Mouse (Mus musculus): ENCODE data around the gene Psors1c2. TPM values are rescaled to one million over a fixed set of nuclear protein-coding genes. Genes with fewer than 3 reads are reported as not detected.
A peak's percentile ranks its signal among the peaks of the same experiment; 100 is the strongest.

Psors1c2 gene
- polyA plus RNA-seq, 1 experiment = 0.08 TPM

- H3K4me3 ChIP-seq (ENCODE audit: insufficient read depth, poor library complexity, severe bottlenecking) = no peak overlapping the region
- H3K27me3 ChIP-seq (ENCODE audit: control insufficient read depth, insufficient read depth, insufficient read length) = peaks cover 6% of the 10 kb centered on the region
- H3ac ChIP-seq (ENCODE audit: control insufficient read depth, insufficient read length, low read depth) = no peak overlapping the region
- no peaks in the 10 kb centered on the region for H3K36me3 ChIP-seq (ENCODE audit: control insufficient read depth, insufficient read depth)
- H3K79me2 ChIP-seq (ENCODE audit: control insufficient read depth, insufficient read depth) = no peaks in the 10 kb centered on the region
- TF ChIP-seq CTCF (IDR thresholded peaks at IDR 0.05; ENCODE audit: control insufficient read depth, insufficient read depth, insufficient read length) (no peak), CEBPB (IDR thresholded peaks at IDR 0.05; ENCODE audit: low read depth) (no peak), MAX (IDR thresholded peaks at IDR 0.05) (no peak), USF1 (IDR thresholded peaks at IDR 0.05; ENCODE audit: low read depth) (no peak), FOSL1 (IDR thresholded peaks at IDR 0.05; ENCODE audit: insufficient read depth, low read length, poor library complexity, severe bottlenecking) (no peak), MYOD1 (IDR thresholded peaks at IDR 0.05; ENCODE audit: control insufficient read depth, insufficient read length, low read depth) (no peak), MYOG (IDR thresholded peaks at IDR 0.05; ENCODE audit: control insufficient read depth, extremely low read depth, insufficient read length) (no peak)
- H3K79me3 ChIP-seq (ENCODE audit: low read depth) = no peaks in the 10 kb centered on the region
Measured at GRCm38 (mm10) chr17:35567767-35568166, 34.8 kb downstream of the Psors1c2 start.

GRCm38 (mm10) chr17:35569091-35569944, 36.3 kb downstream of the Psors1c2 start:
- no peak for TF ChIP-seq CEBPB (IDR thresholded peaks at IDR 0.05; ENCODE audit: low read depth)
- no peak for TF ChIP-seq CTCF (IDR thresholded peaks at IDR 0.05; ENCODE audit: control insufficient read depth, insufficient read depth, insufficient read length)
- no peak for TF ChIP-seq FOSL1 (IDR thresholded peaks at IDR 0.05; ENCODE audit: insufficient read depth, low read length, poor library complexity, severe bottlenecking)
- TF ChIP-seq MAX (IDR thresholded peaks at IDR 0.05) = no peak
- TF ChIP-seq USF1 (IDR thresholded peaks at IDR 0.05; ENCODE audit: low read depth) = no peak
- TF ChIP-seq MYOD1 (IDR thresholded peaks at IDR 0.05; ENCODE audit: control insufficient read depth, insufficient read length, low read depth) = no peak
- no peak for TF ChIP-seq MYOG (IDR thresholded peaks at IDR 0.05; ENCODE audit: control insufficient read depth, extremely low read depth, insufficient read length)
- Histone ChIP-seq H3K79me2 (ENCODE audit: control insufficient read depth, insufficient read depth) (no peaks in the 10 kb centered on the region), H3K27me3 (ENCODE audit: control insufficient read depth, insufficient read depth, insufficient read length) (peaks cover 6% of the 10 kb centered on the region), H3ac (ENCODE audit: control insufficient read depth, insufficient read length, low read depth) (no peak overlapping the region), H3K36me3 (ENCODE audit: control insufficient read depth, insufficient read depth) (no peaks in the 10 kb centered on the region), H3K4me3 (ENCODE audit: insufficient read depth, poor library complexity, severe bottlenecking) (no peak overlapping the region), H3K79me3 (ENCODE audit: low read depth) (no peaks in the 10 kb centered on the region)

DNA sequence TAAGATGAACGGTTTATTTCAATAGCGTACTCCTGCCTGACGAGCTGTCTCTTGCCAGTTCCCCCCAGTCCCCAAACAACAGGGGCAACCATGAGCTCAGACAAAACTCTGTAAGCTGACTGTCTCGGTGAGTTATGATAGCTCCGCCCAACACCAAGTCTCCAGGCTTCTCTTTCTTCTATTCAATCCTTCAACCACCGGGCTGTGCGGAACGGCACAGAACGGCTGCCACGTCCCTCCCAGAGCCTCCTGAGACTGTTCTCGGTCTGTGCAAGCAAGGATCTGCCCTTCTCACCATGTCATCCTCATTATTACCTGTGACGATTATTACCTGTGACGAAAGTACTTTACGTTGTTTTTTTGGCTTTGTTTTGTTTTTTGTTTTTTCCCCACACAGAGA, 37.8 kb downstream of the Psors1c2 start:
- Histone ChIP-seq H3K4me3 (ENCODE audit: insufficient read depth, poor library complexity, severe bottlenecking) (no peak overlapping the region), H3K27me3 (ENCODE audit: control insufficient read depth, insufficient read depth, insufficient read length) (peaks cover 6% of the 10 kb centered on the region), H3K79me2 (ENCODE audit: control insufficient read depth, insufficient read depth) (no peaks in the 10 kb centered on the region), H3K36me3 (ENCODE audit: control insufficient read depth, insufficient read depth) (no peaks in the 10 kb centered on the region), H3ac (ENCODE audit: control insufficient read depth, insufficient read length, low read depth) (no peak overlapping the region), H3K79me3 (ENCODE audit: low read depth) (no peaks in the 10 kb centered on the region)
- TF ChIP-seq MYOD1 (IDR thresholded peaks at IDR 0.05; ENCODE audit: control insufficient read depth, insufficient read length, low read depth) = no peak
- no peak for TF ChIP-seq USF1 (IDR thresholded peaks at IDR 0.05; ENCODE audit: low read depth)
- no peak for TF ChIP-seq FOSL1 (IDR thresholded peaks at IDR 0.05; ENCODE audit: insufficient read depth, low read length, poor library complexity, severe bottlenecking)
- TF ChIP-seq CEBPB (IDR thresholded peaks at IDR 0.05; ENCODE audit: low read depth) = no peak
- no peak for TF ChIP-seq MAX (IDR thresholded peaks at IDR 0.05)
- TF ChIP-seq CTCF (IDR thresholded peaks at IDR 0.05; ENCODE audit: control insufficient read depth, insufficient read depth, insufficient read length) = no peak
- no peak for TF ChIP-seq MYOG (IDR thresholded peaks at IDR 0.05; ENCODE audit: control insufficient read depth, extremely low read depth, insufficient read length)

DNA sequence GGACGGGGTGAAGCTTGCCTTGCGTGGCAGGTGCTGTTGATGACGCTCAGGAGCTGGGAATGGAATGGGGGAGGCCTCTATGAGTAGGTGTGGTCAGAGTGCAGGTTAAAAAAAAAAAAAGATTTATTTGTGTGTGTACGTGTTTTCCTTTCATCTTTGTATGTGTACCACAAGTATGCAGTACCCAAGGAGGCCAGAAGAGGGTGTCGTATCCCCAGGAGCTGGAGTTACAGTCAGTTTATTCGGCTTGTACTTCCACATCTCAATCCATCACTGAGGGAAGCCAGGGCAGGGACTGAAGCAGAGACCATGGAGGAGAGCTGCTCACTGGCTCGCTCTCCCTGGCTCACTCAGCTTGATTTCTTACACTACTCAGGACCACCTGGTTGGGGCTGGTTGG, 38.5 kb downstream of the Psors1c2 start:
- no peaks in the 10 kb centered on the region for H3K79me2 ChIP-seq (ENCODE audit: control insufficient read depth, insufficient read depth)
- H3K4me3 ChIP-seq (ENCODE audit: insufficient read depth, poor library complexity, severe bottlenecking) = no peak overlapping the region
- TF ChIP-seq MAX (IDR thresholded peaks at IDR 0.05) (no peak), USF1 (IDR thresholded peaks at IDR 0.05; ENCODE audit: low read depth) (no peak), FOSL1 (IDR thresholded peaks at IDR 0.05; ENCODE audit: insufficient read depth, low read length, poor library complexity, severe bottlenecking) (no peak), CEBPB (IDR thresholded peaks at IDR 0.05; ENCODE audit: low read depth) (no peak), CTCF (IDR thresholded peaks at IDR 0.05; ENCODE audit: control insufficient read depth, insufficient read depth, insufficient read length) (no peak), MYOD1 (IDR thresholded peaks at IDR 0.05; ENCODE audit: control insufficient read depth, insufficient read length, low read depth) (no peak), MYOG (IDR thresholded peaks at IDR 0.05; ENCODE audit: control insufficient read depth, extremely low read depth, insufficient read length) (no peak)
- H3K36me3 ChIP-seq (ENCODE audit: control insufficient read depth, insufficient read depth) = no peaks in the 10 kb centered on the region
- H3K79me3 ChIP-seq (ENCODE audit: low read depth) = no peaks in the 10 kb centered on the region
- H3K27me3 ChIP-seq (ENCODE audit: control insufficient read depth, insufficient read depth, insufficient read length) = peaks cover 6% of the 10 kb centered on the region
- no peak overlapping the region for H3ac ChIP-seq (ENCODE audit: control insufficient read depth, insufficient read length, low read depth)

DNA sequence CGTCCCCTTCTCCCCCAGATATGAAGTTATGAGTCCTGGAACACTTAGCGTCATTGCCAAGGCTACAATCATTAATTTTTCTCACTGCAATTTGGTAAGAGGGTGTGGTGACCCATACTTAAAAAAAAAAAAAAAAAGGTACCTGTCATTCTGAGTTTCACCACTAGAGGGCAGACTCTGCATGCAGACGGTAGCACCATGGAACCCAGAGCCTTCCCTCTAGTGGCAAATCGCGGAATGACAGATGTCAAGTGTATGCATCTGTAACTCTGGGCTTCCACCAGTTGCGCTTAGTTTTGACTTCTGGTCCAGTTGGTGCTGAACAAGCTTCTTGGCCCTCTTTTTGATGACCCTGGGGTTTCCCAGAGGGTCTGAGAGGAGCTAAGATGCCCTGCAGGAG, 45.2 kb downstream of the Psors1c2 start:
- no peaks in the 10 kb centered on the region for H3K79me3 ChIP-seq (ENCODE audit: low read depth)

More for the DNA sequence above, 45.2 kb downstream of the Psors1c2 start:
- Histone ChIP-seq H3ac (ENCODE audit: control insufficient read depth, insufficient read length, low read depth) (no peak overlapping the region), H3K36me3 (ENCODE audit: control insufficient read depth, insufficient read depth) (no peaks in the 10 kb centered on the region), H3K27me3 (ENCODE audit: control insufficient read depth, insufficient read depth, insufficient read length) (no peaks in the 10 kb centered on the region), H3K79me2 (ENCODE audit: control insufficient read depth, insufficient read depth) (no peaks in the 10 kb centered on the region), H3K4me3 (ENCODE audit: insufficient read depth, poor library complexity, severe bottlenecking) (no peak overlapping the region)
- TF ChIP-seq MYOD1 (IDR thresholded peaks at IDR 0.05; ENCODE audit: control insufficient read depth, insufficient read length, low read depth) (no peak), CEBPB (IDR thresholded peaks at IDR 0.05; ENCODE audit: low read depth) (no peak), CTCF (IDR thresholded peaks at IDR 0.05; ENCODE audit: control insufficient read depth, insufficient read depth, insufficient read length) (peak; percentile 94), MAX (IDR thresholded peaks at IDR 0.05) (peak; percentile 41)
